Mouse (Mus musculus): ENCODE data around the gene Scyl1. TPM values are rescaled to one million over a fixed set of nuclear protein-coding genes. Genes with fewer than 3 reads are reported as not detected.
"Not testable (repeated sequence)": the region's sequence is repeated elsewhere in the genome, so short reads cannot be mapped to it uniquely, and the experiment has no call there.

Scyl1 gene
- total RNA-seq, 2 experiments from 2014 or later = 15.7 to 28.2 TPM

DNA sequence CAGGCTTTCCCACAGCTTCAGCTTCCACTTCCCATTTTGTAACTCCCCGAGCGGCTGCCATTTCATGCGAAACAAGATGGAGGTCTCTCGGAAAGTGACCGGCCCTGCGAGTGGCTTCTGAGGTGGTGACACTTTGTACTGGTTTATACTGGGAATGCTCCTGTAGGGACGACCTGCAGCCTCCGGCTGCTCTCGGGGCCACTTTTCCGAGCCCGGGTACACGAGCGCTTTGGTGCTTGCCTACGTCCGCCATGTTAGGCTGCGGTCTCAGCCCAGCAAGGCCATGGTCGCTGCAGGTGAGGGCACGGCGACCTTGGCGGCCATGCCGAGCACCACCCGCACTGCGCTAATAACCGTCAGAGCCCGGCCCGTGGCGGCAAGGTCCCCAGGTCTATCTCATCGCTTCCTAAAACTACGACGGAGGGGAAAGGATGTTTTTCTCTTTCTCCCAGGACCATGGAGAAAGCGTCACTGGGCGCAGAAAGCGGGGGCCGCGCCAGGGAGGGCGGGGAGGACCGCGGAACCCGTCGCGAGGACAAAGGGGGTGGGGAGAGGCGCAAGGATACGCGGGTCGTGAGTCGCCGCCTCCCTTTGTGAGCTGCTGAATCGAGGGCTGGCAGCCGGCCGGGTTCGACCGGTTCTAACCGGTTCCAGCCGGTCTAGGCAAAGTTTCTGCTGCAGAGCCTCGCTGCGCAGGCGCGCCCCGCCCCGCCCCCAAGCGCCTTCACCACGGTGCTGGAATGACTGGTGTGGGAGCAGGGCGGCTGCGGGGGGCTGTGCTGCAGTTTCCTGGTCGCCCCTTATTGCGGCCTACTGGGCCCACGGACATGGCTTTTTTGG is 32.0 kb upstream of the Scyl1 start:
- peak; percentile 65 for ATAC-seq (replicated peaks; ENCODE audit: poor library complexity)

DNA sequence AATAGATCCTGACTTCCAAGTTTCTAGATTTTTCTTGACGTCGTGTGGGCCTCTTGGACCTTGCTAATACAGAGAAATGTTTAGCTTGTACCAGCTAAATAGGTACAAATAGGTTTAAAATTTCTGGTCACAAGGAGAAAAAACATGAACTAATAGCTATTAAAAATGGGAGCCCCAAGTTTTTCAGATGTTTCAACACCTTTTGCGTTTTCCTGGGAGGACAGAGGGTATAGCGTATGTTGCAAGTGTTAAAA is 31.5 kb upstream of the Scyl1 start:
- no peak for ATAC-seq (replicated peaks; ENCODE audit: poor library complexity)

DNA sequence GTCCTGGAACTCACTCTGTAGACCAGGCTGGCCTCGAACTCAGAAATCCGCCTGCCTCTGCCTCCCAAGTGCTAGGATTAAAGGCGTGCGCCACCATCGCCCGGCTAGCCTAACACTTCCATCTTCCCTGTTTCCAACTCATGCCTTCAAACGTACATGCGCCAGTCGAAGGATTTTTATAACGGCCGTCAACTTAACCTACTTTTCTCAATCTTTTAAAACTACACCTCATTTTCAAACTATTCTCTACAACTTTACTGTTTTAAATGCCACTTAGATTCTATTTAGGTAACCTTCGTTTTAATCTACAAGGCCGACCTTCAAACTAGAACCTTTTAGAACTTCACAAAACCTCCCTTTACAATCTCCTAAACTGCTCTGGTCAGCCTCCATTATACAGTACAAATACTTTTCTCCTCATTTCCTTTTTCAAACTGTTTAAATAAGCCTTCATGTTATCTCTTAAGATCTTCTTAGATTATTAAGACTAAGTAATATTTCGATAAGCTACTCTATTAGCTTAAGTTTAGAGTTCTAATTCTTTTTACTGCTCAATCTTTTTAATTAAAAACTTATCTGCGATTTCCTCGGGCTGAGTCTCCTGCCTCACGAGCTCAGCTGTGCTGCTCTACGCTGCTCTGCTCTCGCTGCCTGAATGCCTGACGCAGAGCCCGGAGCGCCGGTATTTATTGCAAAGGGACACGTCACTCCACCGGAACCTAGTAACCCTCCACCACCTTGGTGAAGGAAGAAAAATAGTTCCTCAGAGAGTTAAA is 31.0 kb upstream of the Scyl1 start:
- ATAC-seq (replicated peaks; ENCODE audit: poor library complexity) = peak; percentile 56

DNA sequence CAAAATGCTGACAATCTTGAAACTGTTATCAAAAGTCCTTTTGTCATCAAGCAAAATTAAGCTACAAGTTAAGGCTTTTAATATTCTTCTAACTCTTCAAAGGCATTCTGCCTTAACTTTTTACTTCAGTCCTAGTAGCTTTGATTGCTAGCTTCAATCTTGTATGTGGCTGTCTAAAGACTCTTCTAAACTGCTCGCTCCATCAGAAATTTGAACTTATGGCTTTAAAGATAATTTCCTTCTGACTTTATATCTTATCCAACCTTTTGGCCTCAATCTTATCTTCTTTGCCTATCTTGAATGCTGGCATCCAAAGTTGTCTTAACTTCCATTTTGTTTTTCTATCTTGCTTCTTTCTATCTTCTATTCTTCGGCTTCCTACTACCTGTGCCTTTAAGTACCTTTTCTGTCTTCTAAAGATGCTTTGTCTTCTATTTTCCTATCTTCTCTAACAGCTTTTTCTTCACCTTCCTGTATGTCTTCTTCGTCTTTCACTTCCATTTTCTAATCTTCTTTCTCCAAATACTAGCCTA is 30.3 kb upstream of the Scyl1 start:
- ATAC-seq (replicated peaks; ENCODE audit: poor library complexity) = no peak

DNA sequence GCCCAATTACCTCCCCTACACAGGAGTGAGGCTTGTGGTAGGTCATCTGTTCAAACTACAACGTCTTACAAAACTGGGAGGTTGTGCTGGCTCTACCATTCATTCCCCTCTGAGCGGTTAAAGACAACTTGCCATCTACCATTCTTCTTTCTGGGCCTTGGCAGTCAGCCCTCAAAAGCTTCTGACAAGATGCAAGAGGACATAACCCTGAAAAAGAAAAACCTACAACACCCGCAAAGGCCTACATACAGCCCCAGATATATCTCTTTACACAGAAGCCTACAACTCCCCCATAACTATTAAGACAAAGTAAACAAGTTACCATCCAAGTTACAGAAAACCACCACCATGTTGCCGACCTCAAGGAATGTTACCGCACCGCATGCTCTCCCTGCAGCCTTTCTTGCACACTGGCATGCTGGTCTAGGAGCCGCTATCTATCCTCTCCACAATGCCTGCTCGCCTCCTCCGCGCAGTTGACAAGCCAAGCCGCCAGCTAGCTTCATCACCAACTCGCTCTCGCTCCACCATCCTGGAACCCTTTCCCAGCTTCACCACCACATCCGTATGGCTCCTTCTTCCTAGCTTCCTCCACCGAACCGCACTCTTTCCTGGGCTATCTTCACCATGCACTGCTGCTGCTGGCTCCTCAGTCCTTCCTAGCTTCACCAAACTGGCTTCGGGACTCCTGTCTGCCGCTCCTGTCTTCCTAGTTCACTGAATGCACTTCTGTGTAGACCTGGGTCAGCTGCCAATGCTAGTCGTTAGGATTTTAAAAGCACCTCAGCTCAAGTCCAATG is 29.6 kb upstream of the Scyl1 start:
- ATAC-seq (replicated peaks; ENCODE audit: poor library complexity) = no peak

DNA sequence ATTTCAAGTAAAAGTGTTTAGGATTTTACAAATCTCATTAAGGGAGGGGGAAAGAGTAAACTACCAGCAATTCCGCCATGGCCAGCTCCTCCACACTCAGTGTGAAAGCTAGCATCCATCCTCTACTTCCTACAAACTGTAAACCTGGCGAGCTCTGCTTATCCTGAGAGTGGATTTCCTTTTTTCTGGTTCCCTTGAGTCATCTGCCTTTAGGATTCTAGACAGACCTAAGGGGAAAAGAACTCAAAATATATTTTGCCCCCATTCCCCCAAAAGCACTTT is 29.1 kb upstream of the Scyl1 start:
- ATAC-seq (replicated peaks; ENCODE audit: poor library complexity) = no peak

DNA sequence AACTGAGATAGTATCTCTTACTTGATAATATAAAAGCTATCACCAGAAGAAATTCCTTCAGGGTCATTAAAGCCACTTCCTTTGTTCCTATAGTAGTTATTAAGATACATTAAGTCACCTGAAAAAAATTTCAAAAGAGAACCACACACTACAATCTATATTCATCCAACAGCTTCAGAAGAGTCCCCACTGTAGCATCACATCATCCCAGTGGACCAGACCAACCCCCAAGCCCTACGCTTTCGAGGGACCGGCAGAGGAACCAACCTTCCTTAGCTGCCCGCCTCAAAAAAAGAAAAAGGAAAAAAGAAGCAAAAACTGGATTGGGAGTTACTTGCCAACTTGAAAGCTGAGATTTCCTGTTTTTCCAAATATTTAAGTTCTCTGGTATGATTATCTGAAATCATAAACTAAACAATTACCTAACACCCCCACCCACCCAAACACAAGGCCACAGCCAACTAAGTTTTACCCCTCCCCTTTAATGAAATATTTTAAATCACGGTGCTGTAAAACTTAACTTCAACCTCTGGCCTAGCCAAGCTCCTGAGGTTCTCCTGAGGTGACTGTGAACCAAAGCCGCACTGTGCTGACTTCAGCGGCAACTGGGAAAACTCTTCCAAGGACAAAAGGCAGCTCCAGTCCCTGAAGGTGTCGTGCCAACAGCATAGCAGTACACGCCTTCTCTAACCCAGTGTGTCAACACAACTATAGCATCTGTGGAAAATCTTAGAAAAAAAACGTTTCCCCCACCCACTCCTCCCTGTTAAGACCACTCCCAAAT is 28.5 kb upstream of the Scyl1 start:
- ATAC-seq (replicated peaks; ENCODE audit: poor library complexity) = no peak

DNA sequence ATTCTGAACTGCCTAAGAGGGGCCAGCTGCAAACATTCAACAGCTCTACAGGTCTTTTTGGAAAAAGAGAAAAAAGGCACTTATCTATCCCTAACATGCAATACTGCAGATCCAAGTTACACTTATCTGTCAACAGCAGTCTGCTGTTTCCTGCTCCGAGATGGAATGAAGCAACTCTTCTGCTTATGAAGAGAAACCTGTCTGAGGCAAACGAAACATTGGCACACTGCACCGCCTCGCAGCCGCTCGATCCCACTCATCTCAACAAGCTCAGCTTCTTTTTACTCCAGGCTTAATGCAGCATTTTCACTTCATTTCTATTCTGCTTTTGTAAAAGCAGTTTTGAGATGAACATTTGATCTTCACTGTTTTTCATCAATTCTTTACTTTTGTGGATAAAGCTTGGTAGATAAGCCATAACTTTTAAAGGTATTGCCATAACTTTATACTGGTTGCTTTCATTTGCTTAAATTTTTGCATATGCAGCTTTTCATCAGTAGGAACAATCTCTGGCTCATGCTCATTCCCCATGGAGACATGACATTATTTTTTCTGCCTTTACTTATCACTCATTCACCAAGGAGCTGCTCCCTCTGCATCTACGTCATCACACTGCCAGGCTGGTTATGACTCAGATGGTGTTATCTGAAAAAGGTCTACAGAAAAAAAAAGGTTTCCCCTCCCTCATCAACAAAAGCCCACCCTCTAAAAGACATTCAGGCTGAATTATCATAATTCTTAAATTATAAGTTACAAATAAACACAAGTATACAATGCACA is 27.7 kb upstream of the Scyl1 start:
- ATAC-seq (replicated peaks; ENCODE audit: poor library complexity) = peak; percentile 26

DNA sequence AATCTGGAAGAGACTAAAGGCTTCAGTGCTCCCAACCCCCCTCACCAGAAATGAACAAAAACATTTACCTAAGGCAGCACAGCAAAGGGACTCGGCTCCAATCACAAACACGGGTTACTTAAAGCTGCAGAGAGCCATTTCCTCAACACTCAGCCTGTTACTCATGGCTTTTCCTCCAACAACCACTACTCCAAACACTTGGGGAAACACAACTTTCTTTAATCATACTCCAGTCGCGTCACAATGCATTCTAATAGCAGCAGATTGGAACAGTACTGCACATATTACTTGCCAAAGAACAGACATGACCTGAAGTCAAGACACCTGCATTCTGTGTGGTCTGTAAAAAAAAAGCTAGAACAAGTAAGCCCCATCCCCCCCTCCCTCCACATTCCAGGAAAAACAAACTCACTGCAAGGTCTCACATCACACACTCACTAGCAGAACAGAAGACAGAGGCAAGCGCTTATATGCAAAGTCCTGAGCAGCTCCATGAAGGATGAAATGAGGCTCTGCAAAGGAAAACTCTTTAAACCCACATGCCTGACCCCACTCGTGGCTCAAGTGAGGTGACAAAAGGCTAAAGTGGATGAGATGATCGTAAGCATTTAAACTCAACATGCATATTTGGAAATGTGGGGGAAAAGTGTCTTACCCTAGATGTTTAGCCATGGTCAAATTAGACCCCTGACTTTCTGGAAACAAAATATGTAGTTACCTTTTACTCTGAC is 26.3 kb upstream of the Scyl1 start:
- ATAC-seq (replicated peaks; ENCODE audit: poor library complexity) = no peak

DNA sequence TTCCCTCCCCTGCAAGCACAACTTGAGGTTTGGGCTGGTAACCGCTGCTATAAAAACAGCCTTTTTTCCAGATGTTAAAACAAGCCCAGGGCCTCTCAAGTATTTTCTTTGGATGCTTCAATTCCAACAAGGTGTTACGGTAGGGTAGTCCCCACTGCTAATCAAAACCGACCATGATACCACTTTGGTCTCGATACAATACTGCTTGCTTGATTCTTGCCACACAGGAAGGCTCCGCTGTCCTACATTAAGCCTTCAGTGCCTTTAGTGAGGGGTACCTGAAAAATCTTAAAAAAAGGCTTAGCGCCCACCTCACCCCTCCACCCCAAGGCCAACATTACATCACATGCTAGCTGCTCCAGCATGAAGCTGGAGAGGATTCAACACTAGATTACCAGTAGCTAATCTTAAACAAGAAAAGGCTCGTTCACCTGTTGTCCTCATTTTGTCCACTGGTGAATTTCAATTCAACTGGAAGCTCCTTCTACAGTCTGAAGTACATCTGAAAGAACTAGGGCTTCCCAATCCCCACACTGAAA is 25.4 kb upstream of the Scyl1 start:
- no peak for ATAC-seq (replicated peaks; ENCODE audit: poor library complexity)

DNA sequence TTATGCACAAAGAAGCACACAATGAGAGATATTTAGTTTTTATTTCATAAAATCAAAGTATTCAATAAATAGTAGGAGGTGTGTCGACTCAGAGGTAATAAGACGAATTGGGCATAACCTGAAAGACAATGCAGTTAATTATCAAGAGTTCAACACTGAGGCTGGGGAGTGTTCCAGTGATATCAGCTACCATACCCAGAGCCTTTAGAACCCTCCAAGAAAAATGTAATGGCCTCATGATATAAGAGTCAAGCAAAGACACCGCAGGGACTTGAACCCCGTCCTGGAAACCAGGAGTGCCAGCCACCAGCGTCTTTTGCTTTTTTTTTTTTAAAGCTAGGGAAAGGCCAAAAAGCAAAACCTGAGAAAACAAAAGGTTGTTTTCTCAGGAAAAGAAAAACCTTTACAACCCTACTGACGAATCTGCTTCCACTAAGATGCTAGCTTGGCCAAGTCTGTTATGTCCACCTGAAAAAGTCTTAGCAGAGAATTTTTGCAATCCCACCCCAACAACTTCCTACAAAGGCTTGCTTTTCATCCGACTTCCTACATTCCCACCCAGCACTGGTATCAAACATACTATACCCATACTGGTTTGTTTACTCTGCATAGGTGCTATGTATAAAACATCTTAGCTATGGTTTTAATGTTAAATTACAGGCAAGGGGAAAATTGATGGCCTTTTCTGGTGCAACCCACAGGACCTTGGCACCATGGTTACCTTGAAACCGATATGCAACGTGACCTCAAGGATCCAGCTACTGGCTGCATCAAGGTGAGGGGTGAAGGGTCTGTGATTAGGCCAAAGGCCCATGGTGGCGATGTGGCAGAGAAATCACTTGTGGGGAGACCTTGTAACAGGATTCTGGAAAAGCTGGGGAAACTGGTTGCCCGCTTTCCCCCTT is 24.7 kb upstream of the Scyl1 start:
- no peak for ATAC-seq (replicated peaks; ENCODE audit: poor library complexity)

DNA sequence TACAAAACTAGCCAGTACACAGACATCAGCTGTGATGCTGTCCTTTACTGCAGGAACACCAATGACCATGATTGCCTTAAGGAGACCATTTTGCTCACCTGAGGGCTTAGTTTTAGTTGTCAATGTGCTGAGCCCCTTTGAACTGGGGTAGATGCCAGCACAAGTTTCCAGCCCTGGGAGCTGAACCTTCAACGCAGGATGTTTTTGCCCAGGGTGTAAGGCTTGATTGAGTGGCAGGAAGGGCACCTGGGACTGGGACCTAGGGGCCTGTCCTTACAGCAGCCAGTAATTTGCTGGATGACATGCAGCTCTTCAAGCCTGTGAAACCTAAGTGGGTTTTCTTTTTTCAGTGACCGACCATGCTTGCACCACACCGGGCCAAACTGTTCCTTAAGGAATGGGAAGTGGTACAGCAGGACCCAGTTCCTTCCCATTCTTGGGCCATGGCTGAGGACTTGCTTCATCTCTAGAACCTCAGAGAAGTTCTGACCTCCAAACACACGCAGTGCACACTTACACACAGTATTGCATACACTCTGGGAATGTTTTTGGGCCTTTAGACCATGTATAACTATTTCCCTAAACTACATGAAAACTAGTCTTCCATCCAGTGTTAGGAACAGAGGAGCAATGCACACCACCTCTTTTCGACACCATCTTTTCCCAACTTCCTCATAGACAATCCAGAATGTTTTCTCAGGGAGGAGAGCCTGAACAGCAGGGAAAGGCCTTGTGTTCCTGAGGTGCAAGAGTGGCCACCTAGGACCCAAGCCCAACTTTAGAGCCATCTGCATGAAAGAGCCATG is 23.8 kb upstream of the Scyl1 start:
- peak; percentile 6; the same call in 1 of the 2 replicates for ATAC-seq (replicated peaks; ENCODE audit: poor library complexity)

DNA sequence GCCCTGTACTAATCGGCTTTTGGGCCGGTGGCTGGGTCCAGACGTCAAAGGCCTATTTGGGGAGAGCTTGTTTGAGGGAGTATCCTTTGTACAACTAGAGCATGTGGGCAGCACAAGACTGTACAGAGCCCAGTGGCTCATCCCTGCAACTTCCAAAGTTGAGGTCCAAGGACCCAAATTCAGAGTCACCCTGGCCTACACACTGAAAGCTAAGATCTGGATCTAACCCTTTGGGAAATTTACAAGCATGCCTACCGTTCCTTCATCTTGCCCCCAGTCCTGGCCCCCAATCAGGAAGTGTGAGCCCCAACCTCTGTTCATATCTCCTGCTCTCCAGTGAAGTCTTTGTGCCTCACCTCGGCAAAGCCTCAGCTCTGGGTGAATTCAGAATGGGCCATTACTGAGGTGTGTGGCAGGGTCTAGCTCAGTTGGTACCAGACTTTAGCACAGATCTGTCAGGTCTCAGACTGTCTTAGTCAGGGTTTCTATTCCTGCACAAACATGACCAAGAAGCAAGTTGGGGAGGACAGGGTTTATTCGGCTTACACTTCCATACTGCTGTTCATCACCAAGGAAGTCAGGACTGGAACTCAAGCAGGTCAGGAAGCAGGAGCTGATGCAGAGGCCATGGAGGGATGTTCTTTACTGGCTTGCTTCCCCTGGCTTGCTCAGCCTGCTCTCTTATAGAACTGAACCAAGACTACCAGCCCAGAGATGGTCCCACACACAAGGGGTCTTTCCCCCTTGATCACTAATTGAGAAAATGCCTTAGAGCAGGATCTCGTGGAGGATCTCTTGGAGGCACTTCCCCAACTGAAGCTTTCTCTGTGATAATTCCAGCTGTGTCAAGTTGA is 22.9 kb upstream of the Scyl1 start:
- ATAC-seq (replicated peaks; ENCODE audit: poor library complexity) = not testable (repeated sequence)

DNA sequence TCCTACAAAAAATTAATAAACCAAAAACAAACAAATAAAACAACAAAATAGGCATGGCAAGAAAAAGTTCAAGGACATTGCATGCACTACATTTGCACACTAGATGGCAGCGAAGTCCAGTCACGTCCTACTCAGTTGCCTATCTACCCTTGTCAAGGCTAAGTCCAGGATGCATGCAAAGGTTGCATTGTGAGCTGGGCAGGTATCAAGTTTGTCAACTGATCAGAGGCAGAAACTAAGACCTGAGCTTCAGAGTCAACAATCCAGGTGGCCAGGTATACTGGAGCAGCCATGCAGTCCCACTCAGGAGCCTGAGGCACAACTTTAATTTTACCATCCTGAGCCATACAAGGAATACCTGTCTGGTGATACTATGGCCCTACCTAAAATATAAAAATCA is 21.9 kb upstream of the Scyl1 start:
- peak; percentile 72 for ATAC-seq (replicated peaks; ENCODE audit: poor library complexity)

DNA sequence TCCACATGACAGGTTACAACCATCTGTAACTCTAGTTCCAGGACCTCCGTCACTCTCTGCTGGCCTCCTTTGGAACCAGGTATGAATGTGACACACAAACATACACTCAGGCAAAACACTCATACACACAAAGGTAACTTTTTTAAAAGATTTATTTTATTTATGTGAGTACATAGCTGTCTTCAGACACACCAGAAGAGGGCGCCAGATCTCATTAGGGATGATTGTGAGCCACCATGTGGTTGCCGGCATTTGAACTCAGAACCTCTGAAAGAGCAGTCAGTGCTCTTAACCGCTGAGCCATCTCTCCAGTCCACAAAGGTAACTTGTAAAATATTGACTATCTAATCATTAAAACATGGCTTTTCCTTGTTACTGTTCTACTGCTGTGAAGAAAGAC is 20.1 kb upstream of the Scyl1 start:
- ATAC-seq (replicated peaks; ENCODE audit: poor library complexity) = no peak

DNA sequence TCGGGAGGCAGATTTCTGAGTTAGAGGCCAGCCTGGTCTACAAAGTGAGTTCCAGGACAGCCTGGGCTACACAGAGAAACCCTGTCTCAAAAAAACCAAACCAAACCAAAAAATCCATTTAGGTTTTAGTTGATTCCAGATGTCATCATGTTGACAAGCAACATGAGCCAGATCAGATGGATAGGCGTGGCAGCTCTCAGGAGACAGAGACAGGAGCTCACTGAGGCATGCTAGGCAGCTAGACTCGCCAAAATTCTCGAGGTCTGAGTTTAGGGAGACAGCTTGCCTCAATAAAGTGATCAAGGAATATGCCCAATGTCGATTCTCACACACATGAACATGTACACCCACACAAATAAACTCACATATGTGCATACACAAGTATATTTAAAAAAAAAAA is 17.8 kb upstream of the Scyl1 start:
- ATAC-seq (replicated peaks; ENCODE audit: poor library complexity) = no peak
